Mouse (Mus musculus) brain, adult 2 months (tissue): ENCODE measurements around the gene Iqgap1.

Experiments
- DNase-seq: peaks from one replicate; pipeline ENCODE4 v3.0.0; 2011; ENCODE audit warnings: low read depth, low spot score

Iqgap1 gene

GRCm38 (mm10) chr7:80667190-80667589, 158.6 kb downstream of the Iqgap1 start:
- DNase-seq: no peak

DNA sequence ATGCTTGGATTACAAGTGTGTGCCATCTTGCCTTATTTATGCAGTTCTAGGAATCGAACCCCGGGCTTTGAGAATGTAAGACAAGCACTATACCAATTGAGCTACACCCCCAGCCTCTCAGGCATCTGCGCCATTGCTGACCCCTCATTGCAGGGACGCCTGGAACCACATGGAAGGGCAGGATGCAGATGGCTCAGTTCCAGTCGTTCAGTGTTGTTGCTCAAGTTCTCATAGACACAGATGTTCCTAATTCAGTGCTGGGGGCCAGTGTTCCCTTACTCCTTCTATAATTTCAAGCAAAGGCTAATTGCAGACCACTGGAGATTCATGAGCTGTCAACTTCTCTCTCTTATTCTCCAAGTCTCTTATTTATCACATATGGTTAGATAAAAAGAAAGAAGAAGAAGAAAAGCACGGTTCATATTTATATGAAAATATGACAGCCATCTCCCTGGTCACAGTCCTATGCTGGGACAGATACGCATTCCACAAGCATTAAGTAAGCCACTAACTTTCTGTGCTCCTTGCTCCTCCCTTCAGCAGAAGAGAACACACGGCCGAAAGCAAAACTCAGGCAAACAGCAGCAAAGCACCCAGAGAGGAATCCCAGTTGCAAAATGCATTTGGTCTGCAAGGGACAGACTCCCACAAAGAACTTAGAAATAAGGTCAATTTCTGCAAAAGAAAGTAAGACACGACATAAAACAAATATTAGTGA, 159.4 kb downstream of the Iqgap1 start:
- no peak for DNase-seq
